In genomic region chrX:153832606-153833005, GRCm38 (mm10) we compare ENCODE assay signal across 8 mouse cellular contexts. TPM values are rescaled to one million over a fixed set of nuclear protein-coding genes. Genes with fewer than 3 reads are reported as not detected.
A peak's percentile ranks its signal among the peaks of the same experiment; 100 is the strongest.
DNase-seq lines count a peak whose midpoint lies in the region; ATAC-seq and TF ChIP-seq lines count a peak whose summit lies in the region.

No protein-coding gene starts in this region.

- peak overlapping the region; percentile 51; the same call in 1 of the 2 replicates for H3K9ac ChIP-seq in ES-Bruce4 (ENCODE audit: low read depth, poor library complexity, severe bottlenecking)
- H3K9ac ChIP-seq in embryonic facial prominence, embryonic 13.5 days = peak overlapping the region; percentile 71

- no peak for TF ChIP-seq POLR2A in ES-Bruce4 (IDR thresholded peaks at IDR 0.05; ENCODE audit: insufficient read depth, low read length)

- no peaks in the 10 kb centered on the region for H3K36me3 ChIP-seq in ES-Bruce4 (ENCODE audit: control insufficient read depth, insufficient read depth, low read length, poor library complexity, severe bottlenecking)
- H3K36me3 ChIP-seq in embryonic facial prominence, embryonic 13.5 days = no peaks in the 10 kb centered on the region
- no peaks in the 10 kb centered on the region for H3K36me3 ChIP-seq in limb, embryonic 10.5 days

- TF ChIP-seq EP300 in ES-Bruce4 (IDR thresholded peaks at IDR 0.05; ENCODE audit: insufficient read depth, low read depth, low read length) = no peak

- no peak overlapping the region for H3K27ac ChIP-seq in ES-Bruce4 (ENCODE audit: insufficient read depth, low read length)
- peak overlapping the region; percentile 88 for H3K27ac ChIP-seq in embryonic facial prominence, embryonic 13.5 days
- H3K27ac ChIP-seq in limb, embryonic 10.5 days = peak overlapping the region; percentile 84

- no peaks in the 10 kb centered on the region for H3K4me1 ChIP-seq in ES-Bruce4 (ENCODE audit: control insufficient read depth, insufficient read depth, low read length)
- H3K4me1 ChIP-seq in embryonic facial prominence, embryonic 13.5 days = peaks cover 7% of the 10 kb centered on the region; the same call in 1 of the 2 replicates
- no peaks in the 10 kb centered on the region for H3K4me1 ChIP-seq in limb, embryonic 10.5 days

- 0 out of 2 replicates have a peak, but pooled peaks have one; percentile 15 for ATAC-seq in embryonic facial prominence, embryonic 13.5 days (ENCODE audit: insufficient number of reproducible peaks, insufficient read depth, low FRiP score, low TSS enrichment, low read depth)
- ATAC-seq in megakaryocyte-erythroid progenitor cell, adult 5-6 weeks (replicated peaks; ENCODE audit: low FRiP score, low TSS enrichment, poor library complexity, severe bottlenecking) = no peak

- 28% methylated on average over 14 of the region's 14 CpGs for WGBS in embryonic facial prominence, embryonic 13.5 days
- 17% methylated on average over 14 of the region's 14 CpGs for WGBS in limb, embryonic 10.5 days

- no peaks in the 10 kb centered on the region for H3K27me3 ChIP-seq in ES-Bruce4 (ENCODE audit: control insufficient read depth, insufficient read depth, low read length, poor library complexity, severe bottlenecking)
- no peaks in the 10 kb centered on the region for H3K27me3 ChIP-seq in embryonic facial prominence, embryonic 13.5 days
- H3K27me3 ChIP-seq in limb, embryonic 10.5 days (ENCODE audit: low read depth, poor library complexity, severe bottlenecking) = peaks cover 10% of the 10 kb centered on the region

- peak; percentile 7 for DNase-seq in kidney, adult 18-20 months
- DNase-seq in kidney, adult 9 months = no peak
- no peak for DNase-seq in limb, embryonic 10.5 days (ENCODE audit: low spot score)
- peak; percentile 1 to 2 for DNase-seq in right cerebral cortex, postnatal 36 days (ENCODE audit: low spot score in 2 of 2)
- no peak for DNase-seq in ovary, postnatal 14 days (ENCODE audit: low spot score)

- H3K4me3 ChIP-seq in ES-Bruce4 (ENCODE audit: low read depth, low read length) = peak overlapping the region; percentile 88
- H3K4me3 ChIP-seq in embryonic facial prominence, embryonic 13.5 days = peak overlapping the region; percentile 58
- H3K4me3 ChIP-seq in limb, embryonic 10.5 days = peak overlapping the region; percentile 59

- TF ChIP-seq CTCF in ES-Bruce4 (IDR thresholded peaks at IDR 0.05; ENCODE audit: low read depth, low read length) = no peak

- no peaks in the 10 kb centered on the region for H3K9me3 ChIP-seq in ES-Bruce4 (replicated peaks; ENCODE audit: control insufficient read depth, insufficient read depth, low read length, poor library complexity, severe bottlenecking)
- H3K9me3 ChIP-seq in embryonic facial prominence, embryonic 13.5 days = no peaks in the 10 kb centered on the region
- H3K9me3 ChIP-seq in limb, embryonic 10.5 days (replicated peaks) = no peaks in the 10 kb centered on the region

- peak overlapping the region; percentile 56 for H3K4me2 ChIP-seq in embryonic facial prominence, embryonic 13.5 days

RNA-seq across cellular contexts. Expression of gene Spin2c, which starts 0.6 kb away (rescaled TPM):
- polyA plus RNA-seq in ES-Bruce4 (2011; ENCODE audit: insufficient read depth, insufficient read length, low read depth, missing spikeins) = 7.9 and 8.6 TPM in 2 replicates
- polyA plus RNA-seq in embryonic facial prominence, embryonic 13.5 days (2015; fragmentation: Nextera tagmentation; extraction: Ambion mirVana) = 43.7 and 49.6 TPM in 2 replicates
- polyA plus RNA-seq in limb, embryonic 10.5 days (2016; fragmentation: Nextera tagmentation; extraction: Ambion mirVana) = 31.9 and 37.4 TPM in 2 replicates
- not detected in 2 replicates for total RNA-seq in megakaryocyte-erythroid progenitor cell, adult 5-6 weeks (2014; fragmentation: Nextera tagmentation)
- total RNA-seq in megakaryocyte-erythroid progenitor cell, adult 5-6 weeks (2017) = 7.8 TPM in 1 of 2 replicates, not detected in the other

Comparison
In these comparisons a context has a peak if more than half of its experiments do, and no peak if none do; other contexts are left out.
1. DNase-seq: peak in kidney, adult 18-20 months (single experiment) and right cerebral cortex, postnatal 36 days (2 of 2); none in kidney, adult 9 months (single experiment), limb, embryonic 10.5 days (single experiment) and ovary, postnatal 14 days (single experiment).
2. Peak in every context shown above with its lines, with median percentiles within 50 percentile points of each other: H3K4me3 ChIP-seq.